Mouse (Mus musculus) MEL (cell line): ENCODE measurements at regions not wholly inside any gene's neighbourhood (a gene's known extent, or its start where the extent isn't known, plus 50 kb on each side); places are given as distances from the start of the nearest gene placed in this dataset.

Experiments
- DNase-seq: peaks from one replicate; pipeline ENCODE4 v3.0.0; 2011; ENCODE audit warnings: low read depth, low spot score
- H3K27ac ChIP-seq: 2 replicates; pipeline ENCODE4 v1.5.1; 2012; ENCODE audit warnings: low read depth, mild to moderate bottlenecking, control low read depth, low read length, moderate library complexity; ENCODE audit not compliant: control insufficient read depth
- H3K27me3 ChIP-seq, 2 experiments: fragments of 150-350 bp in 1 of 2; sonication (generic) in 1 of 2; 2 replicates each; pipeline ENCODE4 v1.6.1; 2012; ENCODE audit warnings: low read length in 2 of 2, mild to moderate bottlenecking in 2 of 2, improper control_type of control experiment in 1 of 2, moderate library complexity in 1 of 2; ENCODE audit not compliant: insufficient read depth in 2 of 2, control insufficient read depth in 1 of 2
- H3K36me3 ChIP-seq, 2 experiments: 2 replicates each; pipeline ENCODE4 v1.6.1; 2012 to 2014; ENCODE audit warnings: low read length in 2 of 2, improper control_type of control experiment in 1 of 2, inconsistent platforms in 1 of 2, mild to moderate bottlenecking in 1 of 2; ENCODE audit not compliant: insufficient read depth in 2 of 2, control insufficient read depth in 1 of 2
- H3K4me1 ChIP-seq, 2 experiments: fragments of 150-350 bp in 1 of 2; sonication (generic) in 1 of 2; 2 replicates each; pipeline ENCODE4 v1.6.1; 2012; ENCODE audit warnings: low read length in 2 of 2, improper control_type of control experiment in 1 of 2, mild to moderate bottlenecking in 1 of 2; ENCODE audit not compliant: insufficient read depth in 2 of 2, control insufficient read depth in 1 of 2
- H3K4me3 ChIP-seq, 2 experiments: fragments of 150-350 bp in 1 of 2; sonication (generic) in 1 of 2; 2 replicates each; pipeline ENCODE4 v1.5.1; 2012; ENCODE audit warnings: low read depth in 2 of 2, low read length in 2 of 2, mild to moderate bottlenecking in 2 of 2, moderate library complexity in 2 of 2, control low read depth in 1 of 2, improper control_type of control experiment in 1 of 2; ENCODE audit not compliant: control insufficient read depth in 1 of 2, insufficient read depth in 1 of 2
- H3K79me2 ChIP-seq: 2 replicates; pipeline ENCODE4 v1.6.1; 2012; ENCODE audit warnings: mild to moderate bottlenecking, low read length, moderate library complexity; ENCODE audit not compliant: control insufficient read depth, poor library complexity, insufficient read depth
- H3K9ac ChIP-seq: 2 replicates; pipeline ENCODE4 v1.6.1; 2012; ENCODE audit warnings: low read depth, mild to moderate bottlenecking, control low read depth, low read length, moderate library complexity; ENCODE audit not compliant: control insufficient read depth, poor library complexity, severe bottlenecking
- H3K9me3 ChIP-seq: fragments of 150-350 bp; sonication (generic); replicated peaks from 2 replicates; pipeline ENCODE4 v1.6.1; 2012; ENCODE audit warnings: mild to moderate bottlenecking, low read length, improper control_type of control experiment, moderate library complexity; ENCODE audit not compliant: insufficient read depth
- BHLHE40 ChIP-seq: IDR thresholded peaks from 2 replicates; pipeline ENCODE4 v1.6.1; 2012; ENCODE audit warnings: low read depth, mild to moderate bottlenecking, inconsistent platforms, low read length, improper control_type of control experiment, borderline replicate concordance
- CHD1 ChIP-seq: IDR thresholded peaks from 2 replicates; pipeline ENCODE4 v1.6.1; 2012; ENCODE audit warnings: low read depth, mild to moderate bottlenecking, inconsistent platforms, low read length, improper control_type of control experiment
- CHD2 ChIP-seq: IDR thresholded peaks from 2 replicates; pipeline ENCODE4 v1.6.1; 2011; ENCODE audit warnings: low read length, improper control_type of control experiment
- EP300 ChIP-seq, 2 experiments: IDR thresholded peaks; 2 replicates each; pipeline ENCODE4 v1.6.1; 2011; ENCODE audit warnings: improper control_type of control experiment in 2 of 2, low read length in 2 of 2, low read depth in 1 of 2, mild to moderate bottlenecking in 1 of 2
- HCFC1 ChIP-seq: IDR thresholded peaks from 2 replicates; pipeline ENCODE4 v1.6.1; 2012; ENCODE audit warnings: low read depth, mild to moderate bottlenecking, inconsistent platforms, low read length, improper control_type of control experiment, moderate library complexity
- KAT2A ChIP-seq: conservative IDR thresholded peaks from 2 replicates; pipeline ENCODE4 v1.6.1; 2012; ENCODE audit warnings: low read depth, low read length, improper control_type of control experiment, inconsistent platforms
- MYC ChIP-seq: IDR thresholded peaks from 2 replicates; pipeline ENCODE4 v1.6.1; 2011; ENCODE audit warnings: low read depth, mild to moderate bottlenecking, low read length, improper control_type of control experiment, moderate library complexity
- NELFE ChIP-seq: IDR thresholded peaks from 2 replicates; pipeline ENCODE4 v1.6.1; 2011; ENCODE audit warnings: low read depth, low read length, improper control_type of control experiment
- NRF1 ChIP-seq: IDR thresholded peaks from 2 replicates; pipeline ENCODE4 v1.6.1; 2014; ENCODE audit warnings: low read depth, mild to moderate bottlenecking, inconsistent platforms, low read length, improper control_type of control experiment, moderate library complexity; ENCODE audit not compliant: poor library complexity, insufficient read depth, severe bottlenecking
- POLR2A ChIP-seq, 2 experiments: IDR thresholded peaks; 2 replicates each; pipeline ENCODE4 v1.6.1; 2011 to 2012; ENCODE audit warnings: low read length in 2 of 2, mild to moderate bottlenecking in 2 of 2, control low read depth in 1 of 2, improper control_type of control experiment in 1 of 2, low read depth in 1 of 2, moderate library complexity in 1 of 2; ENCODE audit not compliant: control insufficient read depth in 1 of 2, insufficient read depth in 1 of 2, poor library complexity in 1 of 2
- POLR2AphosphoS5 ChIP-seq: IDR thresholded peaks from 2 replicates; pipeline ENCODE4 v1.6.1; 2012; ENCODE audit warnings: low read depth, borderline replicate concordance, mild to moderate bottlenecking, inconsistent platforms, low read length, moderate library complexity, mixed read lengths
- RCOR1 ChIP-seq: IDR thresholded peaks from 2 replicates; pipeline ENCODE4 v1.6.1; 2012; ENCODE audit warnings: low read depth, mild to moderate bottlenecking, inconsistent platforms, low read length, improper control_type of control experiment
- SIN3A ChIP-seq: IDR thresholded peaks from 2 replicates; pipeline ENCODE4 v1.6.1; 2012; ENCODE audit warnings: low read length, improper control_type of control experiment, inconsistent platforms
- TBP ChIP-seq: IDR thresholded peaks from 2 replicates; pipeline ENCODE4 v1.8.0; 2011; ENCODE audit warnings: low read depth, low read length, improper control_type of control experiment
- TCF12 ChIP-seq: IDR thresholded peaks from 2 replicates; pipeline ENCODE4 v1.6.1; 2014; ENCODE audit warnings: low read depth, mild to moderate bottlenecking, inconsistent platforms, low read length, improper control_type of control experiment, moderate library complexity
- ZMIZ1 ChIP-seq: IDR thresholded peaks from 2 replicates; pipeline ENCODE4 v1.6.1; 2012; ENCODE audit warnings: low read depth, mild to moderate bottlenecking, inconsistent platforms, low read length, improper control_type of control experiment, moderate library complexity
- ZNF384 ChIP-seq: IDR thresholded peaks from 2 replicates; pipeline ENCODE4 v1.6.1; 2012; ENCODE audit warnings: low read depth, mild to moderate bottlenecking, inconsistent platforms, low read length, improper control_type of control experiment

- DNase-seq = no peak
- H3K36me3 ChIP-seq = no peaks in the 10 kb centered on the region
- no peaks in the 10 kb centered on the region for H3K79me2 ChIP-seq
- H3K27ac ChIP-seq = no peak overlapping the region
- H3K4me3 ChIP-seq = no peak overlapping the region
- H3K9me3 ChIP-seq = no peaks in the 10 kb centered on the region
- H3K9ac ChIP-seq = no peak overlapping the region
- no peaks in the 10 kb centered on the region for H3K4me1 ChIP-seq
- H3K27me3 ChIP-seq = no peaks in the 10 kb centered on the region
- TF ChIP-seq RCOR1 (no peak), HCFC1 (no peak), TCF12 (no peak), CHD1 (no peak), POLR2A (IDR thresholded peaks at IDR 0.05; ENCODE audit: control insufficient read depth in 1 of 2, insufficient read depth in 1 of 2, low read depth in 1 of 2, low read length in 2 of 2, poor library complexity in 1 of 2) (no peak), NRF1 (no peak), KAT2A (no peak), NELFE (no peak)
Measured at GRCm38 (mm10) chr9:92704752-92705151, 162.7 kb downstream of the Plod2 start.

DNA sequence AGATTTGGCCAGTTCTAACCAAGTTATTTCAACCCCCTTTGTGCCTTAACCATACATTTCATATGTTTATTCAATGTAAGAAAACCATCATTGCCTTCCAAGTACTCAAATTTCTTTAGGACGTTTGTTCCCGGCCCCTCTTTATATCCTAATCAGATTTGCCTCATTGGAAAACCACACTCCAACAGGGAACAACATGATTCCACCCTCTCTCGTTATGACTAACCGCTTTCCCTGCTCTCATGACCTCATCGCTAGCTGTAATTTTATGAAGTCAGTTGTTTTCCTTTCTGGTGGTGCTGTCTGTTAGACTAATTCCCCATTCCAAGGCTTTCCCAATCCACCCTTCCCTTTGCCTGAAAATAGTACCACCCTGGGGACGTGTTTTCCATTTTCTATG is 165.0 kb downstream of the Plod2 start:
- no peaks in the 10 kb centered on the region for H3K9me3 ChIP-seq
- DNase-seq = no peak
- H3K27ac ChIP-seq = no peak overlapping the region
- H3K27me3 ChIP-seq = no peaks in the 10 kb centered on the region
- no peaks in the 10 kb centered on the region for H3K4me1 ChIP-seq
- no peaks in the 10 kb centered on the region for H3K79me2 ChIP-seq
- H3K9ac ChIP-seq = no peak overlapping the region
- no peak for TF ChIP-seq CHD2
- TF ChIP-seq ZNF384 = no peak
- TF ChIP-seq POLR2A (IDR thresholded peaks at IDR 0.05; ENCODE audit: control insufficient read depth in 1 of 2, insufficient read depth in 1 of 2, low read depth in 1 of 2, low read length in 2 of 2, poor library complexity in 1 of 2) = no peak
- TF ChIP-seq MYC = no peak
- no peak for TF ChIP-seq SIN3A
- TF ChIP-seq TBP = no peak
- TF ChIP-seq ZMIZ1 = no peak
- no peak for TF ChIP-seq RCOR1
- no peak for TF ChIP-seq EP300 (IDR thresholded peaks at IDR 0.05; ENCODE audit: low read depth in 1 of 2, low read length in 2 of 2)
- TF ChIP-seq BHLHE40 = no peak
- no peak for TF ChIP-seq POLR2AphosphoS5
- H3K4me3 ChIP-seq = no peak overlapping the region
- H3K36me3 ChIP-seq = no peaks in the 10 kb centered on the region
